Mouse (Mus musculus): ENCODE data around the gene Fcer2a. TPM values are rescaled to one million over a fixed set of nuclear protein-coding genes. Genes with fewer than 3 reads are reported as not detected.

Gene Fcer2a
- total RNA-seq (2021): under 1 TPM; 0.24 to 0.50 TPM

GRCm38 (mm10) chr8:3694121-3694520 is at the start of gene Fcer2a:
Gene Fcer2a (minus strand): TSS chr8:3694175.
- intact Hi-C loops (cut with DNase I): no loop called here
- DNase-seq: no peak

GRCm38 (mm10) chr8:3736947-3737346 is 43.0 kb upstream of the Fcer2a start:
- no peak for DNase-seq
- intact Hi-C loops (cut with DNase I): no loop called here

GRCm38 (mm10) chr8:3735599-3735998 is 41.6 kb upstream of the Fcer2a start:
- intact Hi-C loops (cut with DNase I): no loop called here
- no peak for DNase-seq

GRCm38 (mm10) chr8:3734084-3734483 is 40.1 kb upstream of the Fcer2a start:
- no peak for DNase-seq
- intact Hi-C loops (cut with DNase I): no loop called here

- intact Hi-C loops (cut with DNase I): no loop called here
- no peak for DNase-seq
These were observed 27.1 kb upstream of the Fcer2a start for GRCm38 (mm10) chr8:3721041-3721440.

- DNase-seq: no peak
- intact Hi-C loops (cut with DNase I): no loop called here
These were observed 26.6 kb upstream of the Fcer2a start, which contains the start of gene Clec4g for GRCm38 (mm10) chr8:3720551-3720950. Gene Clec4g (minus strand): TSS chr8:3720651.

GRCm38 (mm10) chr8:3718559-3718958 is 24.6 kb upstream of the Fcer2a start:
- DNase-seq: peak; percentile 73 to 77
- intact Hi-C loops (cut with DNase I): loop anchor here (5.0 to 10.0 kb wide), 2 partner anchors 239 to 416 kb away; partner anchors contain the start of gene Cd209g

GRCm38 (mm10) chr8:3717321-3717954 is 23.5 kb upstream of the Fcer2a start:
- DNase-seq: peak; percentile 33 to 37
- intact Hi-C loops (cut with DNase I): loop anchor here (5.0 to 10.0 kb wide), 2 partner anchors 240 to 417 kb away; partner anchors contain the start of gene Cd209g

GRCm38 (mm10) chr8:3711646-3712045 is 17.7 kb upstream of the Fcer2a start:
- peak in 1 of 2 experiments; percentile 12 for DNase-seq
- intact Hi-C loops (cut with DNase I): loop anchor here (10.0 kb wide), 1 partner anchor 423 kb away; the partner anchor contains the start of gene Cd209g

GRCm38 (mm10) chr8:3710312-3710711 is 16.3 kb upstream of the Fcer2a start:
- no peak for DNase-seq
- intact Hi-C loops (cut with DNase I): loop anchor here (10.0 kb wide), 1 partner anchor 424 kb away; the partner anchor contains the start of gene Cd209g

GRCm38 (mm10) chr8:3707611-3708010 is 13.6 kb upstream of the Fcer2a start:
- no peak for DNase-seq
- intact Hi-C loops (cut with DNase I): no loop called here

- intact Hi-C loops (cut with DNase I): no loop called here
These were observed 11.7 kb upstream of the Fcer2a start for GRCm38 (mm10) chr8:3705711-3706110.

GRCm38 (mm10) chr8:3701491-3701890 is 7.5 kb upstream of the Fcer2a start:
- no peak for DNase-seq
- intact Hi-C loops (cut with DNase I): no loop called here

More at GRCm38 (mm10) chr8:3705711-3706110, 11.7 kb upstream of the Fcer2a start:
- DNase-seq: no peak

GRCm38 (mm10) chr8:3690774-3691173 is 3.2 kb downstream of the Fcer2a start:
- DNase-seq: no peak
- intact Hi-C loops (cut with DNase I): no loop called here

- DNase-seq: no peak
- intact Hi-C loops (cut with DNase I): no loop called here
These were observed 6.4 kb downstream of the Fcer2a start for GRCm38 (mm10) chr8:3687537-3687936.

- intact Hi-C loops (cut with DNase I): no loop called here
These were observed 8.6 kb downstream of the Fcer2a start for GRCm38 (mm10) chr8:3685422-3685821.

GRCm38 (mm10) chr8:3684530-3684929 is 9.4 kb downstream of the Fcer2a start:
- intact Hi-C loops (cut with DNase I): no loop called here

More at GRCm38 (mm10) chr8:3685422-3685821, 8.6 kb downstream of the Fcer2a start:
- no peak for DNase-seq

GRCm38 (mm10) chr8:3683408-3684176 is 10.4 kb downstream of the Fcer2a start:
- DNase-seq: peak; percentile 33 to 47
- intact Hi-C loops (cut with DNase I): no loop called here

More at GRCm38 (mm10) chr8:3684530-3684929, 9.4 kb downstream of the Fcer2a start:
- no peak for DNase-seq

GRCm38 (mm10) chr8:3682435-3682834 is 11.5 kb downstream of the Fcer2a start:
- DNase-seq: no peak
- intact Hi-C loops (cut with DNase I): no loop called here

- intact Hi-C loops (cut with DNase I): loop anchor here (10.0 kb wide), 1 partner anchor 325 kb away; the partner anchor contains the start of gene A430078G23Rik
- no peak for DNase-seq
These were observed 14.3 kb downstream of the Fcer2a start for GRCm38 (mm10) chr8:3679656-3680055.

- no peak for DNase-seq
- intact Hi-C loops (cut with DNase I): loop anchor here (10.0 kb wide), 1 partner anchor 324 kb away; the partner anchor contains the start of gene A430078G23Rik
These were observed 14.7 kb downstream of the Fcer2a start for GRCm38 (mm10) chr8:3679236-3679635.

Measured in heart, postnatal 10 days (tissue).